Mouse (Mus musculus): ENCODE measurements around the gene Rmnd5a.

The Rmnd5a gene

DNA sequence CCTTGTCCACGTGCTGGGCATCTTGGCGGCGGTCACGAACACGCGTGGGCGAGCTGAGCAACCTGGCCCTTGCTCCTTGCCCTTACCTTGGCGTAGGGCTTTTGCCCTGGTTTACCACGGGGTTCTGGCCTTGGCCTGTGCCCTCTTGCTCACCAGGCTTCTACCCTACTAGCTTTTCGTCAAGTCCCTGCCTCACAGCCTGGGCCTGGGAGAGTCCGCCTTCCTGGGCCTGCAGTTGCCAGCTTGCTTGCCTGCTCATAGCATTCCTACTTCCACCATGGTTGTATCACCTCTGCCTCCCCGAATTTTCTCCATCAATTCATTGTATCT lies 779 bp upstream of the Rmnd5a start:
- DNase-seq (ENCODE audit: low spot score): no peak

- no peak for DNase-seq (ENCODE audit: low spot score)
Measured at GRCm38 (mm10) chr6:71440217-71440491, 283 bp downstream of the Rmnd5a start.

DNA sequence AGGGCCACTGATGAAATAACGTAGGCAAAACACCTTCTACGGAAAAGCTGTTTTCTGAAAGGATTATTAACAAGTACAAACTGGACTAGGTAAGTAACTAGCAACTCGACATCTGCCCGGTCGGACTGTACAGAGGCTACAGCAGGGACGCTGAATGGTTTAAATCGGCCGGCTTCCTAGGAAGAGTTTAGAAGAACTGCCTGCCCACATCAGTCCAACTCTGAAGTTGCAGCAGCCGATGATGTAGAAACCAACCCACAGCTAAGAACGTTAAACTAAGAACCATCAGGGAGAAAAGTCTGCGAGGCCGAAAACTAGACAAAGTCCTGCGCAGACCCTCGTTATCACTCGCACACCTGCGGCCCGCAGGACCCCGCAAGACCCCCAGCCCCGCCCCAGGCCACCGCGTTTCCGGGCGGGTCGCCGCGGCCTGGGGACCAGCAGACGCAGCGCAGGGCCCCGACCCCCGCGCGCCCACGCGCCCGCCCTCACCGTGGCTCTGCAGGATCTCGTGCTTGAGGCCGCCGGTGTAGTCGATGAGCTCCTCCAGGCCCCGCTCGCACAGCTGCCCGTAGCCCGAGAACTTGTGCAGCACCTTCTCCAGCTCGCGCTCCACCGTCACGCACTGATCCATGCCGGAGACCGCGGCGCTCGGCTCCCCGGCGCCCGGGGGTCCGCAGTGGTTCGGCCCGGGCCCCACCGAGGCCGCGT lies 776 bp downstream of the Rmnd5a start:
- peak; percentile 54 for DNase-seq (ENCODE audit: low spot score)

- no peak for DNase-seq (ENCODE audit: low spot score)
Measured at GRCm38 (mm10) chr6:71438070-71438469, 2.4 kb downstream of the Rmnd5a start.

DNA sequence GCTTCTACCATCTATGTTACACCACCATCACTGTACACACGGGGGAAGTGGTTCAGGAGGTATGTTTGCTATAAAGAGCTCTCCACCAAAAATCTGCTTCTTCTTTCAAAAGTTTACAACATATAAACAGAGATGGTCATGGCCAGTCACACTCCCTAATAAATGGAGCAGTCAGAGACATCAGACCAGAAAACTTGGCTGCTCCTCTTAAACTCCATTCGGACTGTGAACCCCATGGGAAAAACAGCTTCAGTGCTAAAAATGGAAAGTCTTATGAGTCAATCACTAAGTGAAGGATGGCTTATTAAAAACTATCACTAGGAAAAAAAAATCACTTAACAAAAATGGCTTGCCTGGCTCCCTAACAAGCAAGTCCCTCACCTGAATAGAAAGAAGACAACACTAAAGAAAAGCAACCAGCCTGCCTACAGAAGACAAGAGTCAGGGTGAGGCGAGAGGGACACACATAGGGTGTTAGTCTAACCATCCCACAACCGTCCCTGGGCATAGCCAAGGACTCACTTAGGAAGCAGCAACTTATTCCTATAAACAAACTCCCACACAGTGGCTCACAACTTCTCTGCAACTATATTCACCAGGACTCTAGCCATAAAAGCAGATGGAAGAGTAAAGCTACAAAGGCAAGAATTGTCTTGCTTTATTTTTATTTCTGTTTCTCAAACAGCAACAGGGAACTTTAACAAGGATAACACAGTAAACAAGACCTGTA lies 12.3 kb downstream of the Rmnd5a start:
- DNase-seq (ENCODE audit: low spot score): no peak

DNA sequence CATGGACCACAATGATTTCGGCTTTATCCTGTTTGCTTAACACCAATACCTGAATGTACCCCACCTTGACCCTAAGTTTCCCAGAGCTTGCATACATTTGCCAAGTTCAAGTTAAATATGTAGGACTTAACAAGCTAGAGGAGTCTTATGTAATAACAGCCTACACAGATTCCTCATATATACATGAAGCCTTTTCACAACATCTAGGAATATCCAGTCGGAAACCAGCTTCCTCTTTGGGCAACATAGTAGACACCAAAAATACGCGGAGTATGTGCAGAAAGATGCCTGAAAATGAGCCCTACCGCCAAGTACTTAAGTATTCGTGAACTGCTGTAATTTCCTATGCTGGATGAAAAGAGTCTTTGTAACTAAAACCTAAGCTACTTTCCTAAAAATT lies 14.8 kb downstream of the Rmnd5a start:
- no peak for DNase-seq (ENCODE audit: low spot score)

DNA sequence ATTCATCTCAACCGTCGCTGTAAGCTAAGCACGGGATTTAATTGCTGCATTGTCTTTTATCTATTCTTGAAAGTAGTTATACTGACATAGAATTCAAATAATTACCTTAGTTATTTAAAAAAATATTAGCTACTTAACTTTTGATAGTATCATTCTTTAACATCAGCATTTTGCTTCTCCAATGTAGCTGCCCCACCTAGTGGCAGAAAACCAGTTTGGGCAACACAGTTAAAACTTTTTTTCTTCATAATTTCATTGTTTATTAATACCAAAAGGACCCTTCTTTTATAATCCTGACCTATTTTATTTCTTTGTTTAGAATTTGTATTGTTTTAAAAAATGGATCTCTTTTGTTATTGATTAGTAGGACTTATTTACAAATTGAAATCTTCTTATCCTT lies 17.3 kb downstream of the Rmnd5a start:
- no peak for DNase-seq (ENCODE audit: low spot score)

- DNase-seq (ENCODE audit: low spot score): no peak
Measured at GRCm38 (mm10) chr6:71422162-71422561, 18.3 kb downstream of the Rmnd5a start.

GRCm38 (mm10) chr6:71420848-71421247 lies 19.6 kb downstream of the Rmnd5a start:
- DNase-seq (ENCODE audit: low spot score): no peak

- no peak for DNase-seq (ENCODE audit: low spot score)
Measured at GRCm38 (mm10) chr6:71418874-71419273, 21.6 kb downstream of the Rmnd5a start.

- no peak for DNase-seq (ENCODE audit: low spot score)
Measured at GRCm38 (mm10) chr6:71415446-71415845, 25.0 kb downstream of the Rmnd5a start.

GRCm38 (mm10) chr6:71414624-71415023 lies 25.8 kb downstream of the Rmnd5a start:
- no peak for DNase-seq (ENCODE audit: low spot score)

DNA sequence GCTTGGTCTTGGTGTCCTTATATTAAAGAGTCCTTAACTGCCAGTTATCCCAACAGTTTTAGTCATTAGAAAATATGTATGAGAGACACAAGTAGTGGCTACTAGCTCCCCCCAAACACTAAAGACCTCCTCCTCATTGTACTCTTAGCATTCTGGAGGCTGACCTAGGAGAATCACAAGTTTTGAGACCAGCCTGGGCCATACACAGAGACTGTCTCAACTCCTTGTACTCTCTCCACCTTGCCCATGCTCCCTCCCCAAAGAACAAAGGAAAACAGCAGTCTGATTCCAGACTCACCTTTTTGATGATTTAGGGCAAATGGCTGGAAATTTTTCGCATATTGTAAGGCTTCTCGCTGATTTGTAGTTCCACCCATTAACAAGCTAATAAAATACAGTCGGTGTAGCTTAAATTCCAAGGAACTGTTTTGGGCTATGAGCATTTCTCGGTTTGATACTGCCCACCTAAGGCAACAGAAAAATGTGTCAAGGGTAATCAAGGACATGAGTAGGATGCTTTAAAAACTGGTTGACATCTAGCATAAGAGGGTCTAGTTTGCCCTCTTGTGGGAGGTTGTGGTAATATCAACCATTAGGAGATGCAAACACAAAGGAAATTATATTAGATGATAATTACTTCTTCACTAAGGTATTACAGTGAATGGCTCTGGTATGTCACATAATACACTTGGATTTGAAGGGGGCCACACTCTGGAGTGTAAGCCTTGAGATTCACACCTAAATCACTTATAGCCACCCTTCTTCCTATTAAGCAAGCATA lies 41.4 kb downstream of the Rmnd5a start:
- DNase-seq (ENCODE audit: low spot score): peak; percentile 53

DNA sequence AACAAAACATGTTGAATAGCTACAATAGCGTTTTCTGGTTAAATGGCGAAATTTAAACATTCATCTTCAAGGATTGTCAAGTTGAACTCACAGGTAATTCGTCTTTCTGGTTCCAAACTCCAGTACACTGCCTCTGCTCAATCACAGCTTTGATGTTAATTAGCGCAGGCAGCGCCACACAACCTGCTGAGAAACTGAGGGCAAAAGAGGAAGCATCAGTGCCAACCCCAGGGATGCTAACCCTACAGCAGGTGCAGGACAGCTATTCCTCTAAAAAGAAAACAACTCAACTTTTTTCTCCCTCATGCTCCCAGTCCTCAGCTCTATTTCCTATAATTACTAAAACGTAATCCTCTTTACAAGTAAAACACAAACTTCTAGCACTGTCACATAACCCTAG lies 43.7 kb downstream of the Rmnd5a start:
- no peak for DNase-seq (ENCODE audit: low spot score)

DNA sequence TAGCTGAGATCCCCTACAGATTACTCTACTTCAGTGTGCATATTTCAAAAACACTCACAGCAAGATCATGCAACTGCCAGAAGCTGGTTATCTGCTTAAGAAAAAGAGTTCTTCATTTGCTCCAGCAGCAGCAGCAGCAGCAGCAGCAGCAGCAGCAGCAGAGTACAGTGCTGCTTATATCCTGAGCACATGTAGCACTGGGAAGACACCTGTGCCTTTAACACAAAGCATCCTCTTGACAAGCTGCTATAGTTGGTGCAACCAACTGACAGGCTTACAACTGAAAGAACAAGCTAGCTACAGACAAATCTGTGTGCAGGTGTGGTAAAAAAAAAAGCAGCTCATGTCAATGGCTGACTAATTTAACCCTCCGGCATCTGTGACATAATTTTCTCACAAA lies 44.4 kb downstream of the Rmnd5a start:
- DNase-seq (ENCODE audit: low spot score): no peak

DNA sequence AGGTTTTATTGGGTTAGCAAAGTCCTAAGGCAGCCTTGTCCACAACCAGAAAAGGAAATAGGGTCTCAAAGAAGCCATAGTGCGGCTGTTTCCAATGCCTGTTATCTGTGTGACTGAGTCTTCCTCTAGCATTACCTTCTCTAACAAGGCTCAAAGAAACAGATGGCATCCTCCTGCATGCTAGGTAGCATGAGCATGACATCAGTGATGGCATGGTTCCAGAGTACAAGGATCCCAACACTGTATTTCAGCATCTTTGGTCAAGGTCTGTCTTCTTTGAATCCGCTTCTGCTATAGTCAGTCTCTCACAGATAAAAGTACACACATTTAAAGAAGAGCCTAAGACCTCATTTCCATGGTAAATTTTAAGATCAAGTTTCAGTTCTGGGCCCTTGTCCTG lies 49.9 kb downstream of the Rmnd5a start:
- no peak for DNase-seq (ENCODE audit: low spot score)

GRCm38 (mm10) chr6:71381654-71382053 lies 58.8 kb downstream of the Rmnd5a start:
- no peak for DNase-seq (ENCODE audit: low spot score)

DNA sequence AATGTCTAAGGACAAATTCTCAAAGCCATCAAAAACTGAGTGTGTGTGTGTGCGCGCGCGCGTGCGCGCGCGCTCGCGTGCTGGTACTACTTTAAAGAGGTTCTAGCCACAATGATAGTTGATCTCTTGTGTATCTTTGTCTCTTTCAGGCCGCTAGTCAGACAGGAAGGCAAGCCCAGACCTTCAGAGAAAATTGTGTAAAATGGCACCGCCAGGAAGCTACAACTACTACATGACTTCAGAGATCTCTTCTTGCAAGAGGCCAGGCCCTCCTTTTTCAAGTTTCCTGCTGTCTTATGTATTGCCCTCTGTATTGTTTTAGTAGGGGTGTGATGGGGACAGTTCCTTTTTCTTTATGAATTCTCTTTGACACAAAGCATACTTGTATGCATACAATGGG lies 63.7 kb downstream of the Rmnd5a start:
- no peak for DNase-seq (ENCODE audit: low spot score)

DNA sequence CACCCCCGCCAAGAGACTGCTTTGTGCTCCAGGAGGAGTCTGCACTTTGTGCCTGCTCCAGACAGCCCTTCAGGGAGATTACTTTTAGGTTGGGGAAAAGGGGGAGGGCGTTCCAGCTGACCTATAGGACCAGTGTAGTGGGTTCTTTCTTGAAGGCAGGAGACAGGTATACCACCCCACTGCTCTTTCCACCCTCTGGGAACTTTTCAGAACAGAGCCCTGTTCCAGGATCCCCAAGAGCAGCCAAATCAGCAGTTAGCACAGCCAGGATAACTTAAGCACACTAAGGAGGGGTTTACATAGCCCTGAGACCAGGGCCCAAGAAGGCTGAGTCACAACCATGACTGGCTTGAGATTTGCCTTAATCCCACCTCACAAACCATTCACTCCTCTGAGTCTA lies 65.5 kb downstream of the Rmnd5a start:
- DNase-seq (ENCODE audit: low spot score): no peak

DNA sequence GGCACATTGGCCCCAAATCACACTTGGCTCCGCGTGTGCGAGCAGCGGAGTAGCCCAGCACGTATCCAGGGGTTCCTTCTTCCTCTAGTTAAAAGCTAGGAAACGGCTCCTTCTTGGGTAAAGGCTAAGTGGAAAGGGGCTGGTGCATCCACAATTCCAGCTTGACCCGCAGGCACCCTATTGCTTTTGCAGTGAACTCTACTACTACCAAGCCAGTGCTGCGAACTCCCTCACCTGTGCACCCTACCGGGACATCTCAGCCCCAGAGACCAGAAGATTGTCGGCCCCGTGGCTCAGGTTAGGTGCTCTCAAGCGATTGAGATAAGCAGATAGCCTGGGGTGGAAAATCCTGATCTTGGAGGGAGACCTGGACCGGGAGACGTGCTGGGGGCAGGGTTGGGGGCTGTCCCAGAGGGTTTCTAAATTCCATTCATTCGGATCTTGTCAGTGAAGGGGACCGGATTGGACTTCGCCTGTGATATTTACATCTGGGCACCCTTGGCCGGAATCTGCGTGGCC lies 66.1 kb downstream of the Rmnd5a start:
- no peak for DNase-seq (ENCODE audit: low spot score)

- DNase-seq (ENCODE audit: low spot score): no peak
Measured at GRCm38 (mm10) chr6:71373249-71373775, 67.1 kb downstream of the Rmnd5a start, which contains the start of gene Cd8a. TSS of gene Cd8a (plus strand) at chr6:71373427.

DNA sequence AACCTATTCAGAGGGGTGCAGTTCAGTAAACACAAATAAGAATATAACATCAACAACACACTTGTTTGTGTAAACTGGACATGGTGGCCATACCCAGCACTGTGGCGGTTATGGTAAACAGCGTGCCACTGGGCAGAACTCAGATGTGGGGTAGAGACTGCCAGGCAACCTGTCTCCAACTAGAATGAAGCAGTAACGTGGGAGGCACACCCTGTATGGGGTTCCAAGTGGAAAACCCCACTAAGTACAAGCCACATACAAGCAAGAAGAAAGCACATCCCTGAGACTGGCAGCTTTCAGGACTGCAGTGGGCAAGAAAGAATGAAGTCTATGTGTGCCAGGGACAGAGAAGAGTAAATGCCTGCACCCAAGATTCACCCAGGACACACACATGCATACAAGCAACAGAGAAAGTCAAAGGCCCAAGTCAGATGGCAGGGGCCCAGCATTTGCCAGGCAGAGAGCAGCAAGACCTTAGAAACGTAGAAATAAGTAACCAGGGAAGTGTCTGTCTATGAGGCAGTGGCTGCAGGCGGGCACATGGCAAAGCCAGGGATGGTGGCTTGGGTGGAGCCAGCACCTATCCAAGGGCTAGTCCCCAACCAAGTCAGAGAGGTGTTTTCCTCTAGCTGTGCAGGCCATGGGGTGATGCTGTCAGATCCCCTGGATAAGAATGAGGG lies 68.3 kb downstream of the Rmnd5a start:
- DNase-seq (ENCODE audit: low spot score): no peak

All from embryo, embryonic 10 days (tissue).